Mouse (Mus musculus): Measurements from ENCODE around the gene 1700025C18Rik. TPM values are rescaled to one million over a fixed set of nuclear protein-coding genes. Genes with fewer than 3 reads are reported as not detected.

Gene 1700025C18Rik
- polyA plus RNA-seq, 1 experiment = not detected

DNA sequence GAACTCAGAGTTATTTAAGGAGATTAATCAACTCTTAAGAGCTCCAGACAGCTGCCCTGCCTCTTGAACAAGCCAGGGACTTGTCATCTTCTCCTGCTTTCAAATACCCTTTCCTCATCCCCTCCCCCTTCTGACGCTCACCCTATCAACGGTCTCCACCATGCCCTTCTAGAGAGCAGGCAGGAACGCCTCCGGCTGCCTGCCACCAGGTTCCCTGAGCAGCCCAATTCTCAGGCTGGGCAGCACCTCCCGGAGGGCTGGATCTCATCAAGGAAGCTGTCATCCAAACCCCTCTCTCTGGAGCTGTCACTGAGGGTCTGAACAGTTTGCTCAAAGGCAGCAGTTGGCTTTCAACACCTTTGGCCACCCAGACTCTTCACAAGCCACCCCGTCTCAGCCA is 10.2 kb upstream of the 1700025C18Rik start:
- Histone ChIP-seq H3K4me3 (no peak overlapping the region), H3K27me3 (ENCODE audit: control insufficient read depth, insufficient read depth, insufficient read length) (peaks cover 82% of the 10 kb centered on the region), H3K36me3 (ENCODE audit: control insufficient read depth, insufficient read depth) (no peaks in the 10 kb centered on the region)

DNA sequence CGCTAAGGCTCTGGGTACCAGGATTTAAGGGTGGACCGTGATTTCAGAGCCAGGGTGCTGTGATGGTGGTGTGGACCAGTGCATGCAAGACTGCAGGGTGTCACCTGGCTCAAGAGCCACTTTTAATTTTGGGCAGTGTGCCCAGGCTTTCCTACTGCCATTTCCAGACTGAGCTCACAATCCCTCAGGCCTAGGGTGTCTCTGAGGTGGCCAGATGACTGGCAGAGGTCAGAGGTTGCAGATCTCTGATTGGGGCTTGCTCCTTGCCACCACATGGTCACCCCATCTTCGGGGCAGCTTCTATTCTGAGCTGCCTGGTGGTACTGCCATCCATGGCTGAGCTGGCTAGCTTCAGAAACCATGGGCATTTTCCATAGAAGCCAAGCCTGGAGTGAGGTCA is 8.3 kb upstream of the 1700025C18Rik start:
- Histone ChIP-seq H3K4me3 (no peak overlapping the region), H3K27me3 (ENCODE audit: control insufficient read depth, insufficient read depth, insufficient read length) (peaks cover 91% of the 10 kb centered on the region), H3K79me2 (ENCODE audit: control insufficient read depth, insufficient read depth) (no peaks in the 10 kb centered on the region), H3ac (ENCODE audit: control insufficient read depth, insufficient read length) (no peak overlapping the region), H3K4me2 (ENCODE audit: low read depth) (no peak overlapping the region), H3K36me3 (ENCODE audit: control insufficient read depth, insufficient read depth) (no peaks in the 10 kb centered on the region)
- TF ChIP-seq POLR2AphosphoS2 (IDR thresholded peaks at IDR 0.05; ENCODE audit: insufficient read length, low read depth) (no peak), MAX (IDR thresholded peaks at IDR 0.05; ENCODE audit: low read depth) (no peak), CEBPB (IDR thresholded peaks at IDR 0.05; ENCODE audit: insufficient read depth, poor library complexity, severe bottlenecking) (no peak), TCF12 (IDR thresholded peaks at IDR 0.05; ENCODE audit: insufficient read depth, poor library complexity, severe bottlenecking) (no peak), MYOD1 (IDR thresholded peaks at IDR 0.05; ENCODE audit: control insufficient read depth in 1 of 3, insufficient read length in 2 of 3, low read depth in 2 of 3) (no peak), USF1 (IDR thresholded peaks at IDR 0.05; ENCODE audit: low read depth) (no peak), REST (IDR thresholded peaks at IDR 0.05; ENCODE audit: insufficient read depth, insufficient read length) (no peak), SRF (IDR thresholded peaks at IDR 0.05; ENCODE audit: control insufficient read depth, insufficient read length, low read depth) (no peak), POLR2A (IDR thresholded peaks at IDR 0.05; ENCODE audit: insufficient read length, low read depth) (no peak), E2F4 (IDR thresholded peaks at IDR 0.05; ENCODE audit: insufficient read depth) (no peak), MYOG (IDR thresholded peaks at IDR 0.05; ENCODE audit: control insufficient read depth in 1 of 3, insufficient read depth in 1 of 3, insufficient read length in 2 of 3, low read depth in 2 of 3) (no peak), TCF3 (IDR thresholded peaks at IDR 0.05; ENCODE audit: insufficient read length, low read depth) (no peak)

More for the DNA sequence above, 10.2 kb upstream of the 1700025C18Rik start:
- Histone ChIP-seq H3ac (ENCODE audit: control insufficient read depth, insufficient read length) (no peak overlapping the region), H3K79me2 (ENCODE audit: control insufficient read depth, insufficient read depth) (no peaks in the 10 kb centered on the region), H3K4me2 (ENCODE audit: low read depth) (no peak overlapping the region)
- no peak for TF ChIP-seq SRF (IDR thresholded peaks at IDR 0.05; ENCODE audit: control insufficient read depth, insufficient read length, low read depth)
- no peak for TF ChIP-seq REST (IDR thresholded peaks at IDR 0.05; ENCODE audit: insufficient read depth, insufficient read length)
- TF ChIP-seq MAX (IDR thresholded peaks at IDR 0.05; ENCODE audit: low read depth) = no peak
- no peak for TF ChIP-seq MYOD1 (IDR thresholded peaks at IDR 0.05; ENCODE audit: control insufficient read depth in 1 of 3, insufficient read length in 2 of 3, low read depth in 2 of 3)
- no peak for TF ChIP-seq E2F4 (IDR thresholded peaks at IDR 0.05; ENCODE audit: insufficient read depth)
- no peak for TF ChIP-seq POLR2AphosphoS2 (IDR thresholded peaks at IDR 0.05; ENCODE audit: insufficient read length, low read depth)
- no peak for TF ChIP-seq TCF12 (IDR thresholded peaks at IDR 0.05; ENCODE audit: insufficient read depth, poor library complexity, severe bottlenecking)
- no peak for TF ChIP-seq MYOG (IDR thresholded peaks at IDR 0.05; ENCODE audit: control insufficient read depth in 1 of 3, insufficient read depth in 1 of 3, insufficient read length in 2 of 3, low read depth in 2 of 3)
- TF ChIP-seq TCF3 (IDR thresholded peaks at IDR 0.05; ENCODE audit: insufficient read length, low read depth) = no peak
- TF ChIP-seq POLR2A (IDR thresholded peaks at IDR 0.05; ENCODE audit: insufficient read length, low read depth) = no peak
- no peak for TF ChIP-seq USF1 (IDR thresholded peaks at IDR 0.05; ENCODE audit: low read depth)
- TF ChIP-seq CEBPB (IDR thresholded peaks at IDR 0.05; ENCODE audit: insufficient read depth, poor library complexity, severe bottlenecking) = no peak

GRCm38 (mm10) chr2:165096367-165096766 is 5.8 kb upstream of the 1700025C18Rik start:
- Histone ChIP-seq H3K4me2 (ENCODE audit: low read depth) (no peak overlapping the region), H3K79me2 (ENCODE audit: control insufficient read depth, insufficient read depth) (no peaks in the 10 kb centered on the region), H3ac (ENCODE audit: control insufficient read depth, insufficient read length) (no peak overlapping the region), H3K36me3 (ENCODE audit: control insufficient read depth, insufficient read depth) (no peaks in the 10 kb centered on the region), H3K4me3 (no peak overlapping the region), H3K27me3 (ENCODE audit: control insufficient read depth, insufficient read depth, insufficient read length) (peaks cover 92% of the 10 kb centered on the region)
- no peak for TF ChIP-seq USF1 (IDR thresholded peaks at IDR 0.05; ENCODE audit: low read depth)
- no peak for TF ChIP-seq TCF3 (IDR thresholded peaks at IDR 0.05; ENCODE audit: insufficient read length, low read depth)
- no peak for TF ChIP-seq MYOD1 (IDR thresholded peaks at IDR 0.05; ENCODE audit: control insufficient read depth in 1 of 3, insufficient read length in 2 of 3, low read depth in 2 of 3)
- no peak for TF ChIP-seq E2F4 (IDR thresholded peaks at IDR 0.05; ENCODE audit: insufficient read depth)
- TF ChIP-seq TCF12 (IDR thresholded peaks at IDR 0.05; ENCODE audit: insufficient read depth, poor library complexity, severe bottlenecking) = no peak
- TF ChIP-seq MAX (IDR thresholded peaks at IDR 0.05; ENCODE audit: low read depth) = no peak
- no peak for TF ChIP-seq POLR2AphosphoS2 (IDR thresholded peaks at IDR 0.05; ENCODE audit: insufficient read length, low read depth)
- no peak for TF ChIP-seq REST (IDR thresholded peaks at IDR 0.05; ENCODE audit: insufficient read depth, insufficient read length)
- TF ChIP-seq CEBPB (IDR thresholded peaks at IDR 0.05; ENCODE audit: insufficient read depth, poor library complexity, severe bottlenecking) = no peak
- TF ChIP-seq MYOG (IDR thresholded peaks at IDR 0.05; ENCODE audit: control insufficient read depth in 1 of 3, insufficient read depth in 1 of 3, insufficient read length in 2 of 3, low read depth in 2 of 3) = no peak
- TF ChIP-seq SRF (IDR thresholded peaks at IDR 0.05; ENCODE audit: control insufficient read depth, insufficient read length, low read depth) = no peak
- no peak for TF ChIP-seq POLR2A (IDR thresholded peaks at IDR 0.05; ENCODE audit: insufficient read length, low read depth)

DNA sequence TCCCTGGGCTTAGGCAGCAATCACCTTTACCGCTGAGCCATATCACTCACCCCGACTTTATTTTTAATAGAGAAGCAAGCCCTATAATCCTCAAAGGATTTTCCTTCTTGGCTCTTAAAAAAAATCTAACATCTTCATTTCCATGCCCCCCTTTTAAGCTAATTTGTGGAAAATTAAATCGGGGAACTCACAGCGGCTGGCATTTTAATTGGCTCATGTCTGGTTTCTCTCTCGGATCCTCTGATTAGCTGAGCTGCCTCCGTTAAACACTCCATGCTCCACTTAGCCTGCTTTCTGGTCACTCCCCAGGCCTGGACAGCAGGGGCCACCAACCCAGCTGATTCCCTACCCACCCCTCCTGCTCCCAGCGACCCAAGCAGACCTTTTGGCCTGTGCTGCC is 1.8 kb upstream of the 1700025C18Rik start:
- no peaks in the 10 kb centered on the region for H3K79me2 ChIP-seq (ENCODE audit: control insufficient read depth, insufficient read depth)
- TF ChIP-seq TCF3 (IDR thresholded peaks at IDR 0.05; ENCODE audit: insufficient read length, low read depth) (no peak), TCF12 (IDR thresholded peaks at IDR 0.05; ENCODE audit: insufficient read depth, poor library complexity, severe bottlenecking) (no peak), MAX (IDR thresholded peaks at IDR 0.05; ENCODE audit: low read depth) (no peak), POLR2AphosphoS2 (IDR thresholded peaks at IDR 0.05; ENCODE audit: insufficient read length, low read depth) (no peak), POLR2A (IDR thresholded peaks at IDR 0.05; ENCODE audit: insufficient read length, low read depth) (no peak), E2F4 (IDR thresholded peaks at IDR 0.05; ENCODE audit: insufficient read depth) (no peak), MYOD1 (IDR thresholded peaks at IDR 0.05; ENCODE audit: control insufficient read depth in 1 of 3, insufficient read length in 2 of 3, low read depth in 2 of 3) (no peak), CEBPB (IDR thresholded peaks at IDR 0.05; ENCODE audit: insufficient read depth, poor library complexity, severe bottlenecking) (no peak), REST (IDR thresholded peaks at IDR 0.05; ENCODE audit: insufficient read depth, insufficient read length) (no peak), SRF (IDR thresholded peaks at IDR 0.05; ENCODE audit: control insufficient read depth, insufficient read length, low read depth) (no peak), MYOG (IDR thresholded peaks at IDR 0.05; ENCODE audit: control insufficient read depth in 1 of 3, insufficient read depth in 1 of 3, insufficient read length in 2 of 3, low read depth in 2 of 3) (no peak), USF1 (IDR thresholded peaks at IDR 0.05; ENCODE audit: low read depth) (no peak)
- H3K36me3 ChIP-seq (ENCODE audit: control insufficient read depth, insufficient read depth) = no peaks in the 10 kb centered on the region
- peaks cover 67% of the 10 kb centered on the region for H3K27me3 ChIP-seq (ENCODE audit: control insufficient read depth, insufficient read depth, insufficient read length)
- H3ac ChIP-seq (ENCODE audit: control insufficient read depth, insufficient read length) = no peak overlapping the region
- no peak overlapping the region for H3K4me2 ChIP-seq (ENCODE audit: low read depth)
- H3K4me3 ChIP-seq = no peak overlapping the region
